Mouse (Mus musculus) heart, embryonic 11.5 days (tissue): ENCODE data around the gene Itga2. TPM values are rescaled to one million over a fixed set of nuclear protein-coding genes. Genes with fewer than 3 reads are reported as not detected.
A peak's percentile ranks its signal among the peaks of the same experiment; 100 is the strongest.

Experiments used
- ATAC-seq: fragments of 200-750 bp; cut with Nextera tagmentation; replicated peaks from 2 replicates; pipeline ENCODE4 v1.8.0; 2017; ENCODE audit warnings: moderate library complexity; ENCODE audit not compliant: insufficient number of reproducible peaks, low FRiP score, low TSS enrichment
- H3K27ac ChIP-seq: fragments of 300-500 bp; sonication (generic); 2 replicates; pipeline ENCODE4 v1.5.1; 2014; ENCODE audit warnings: mild to moderate bottlenecking, low read depth, low read length
- H3K27me3 ChIP-seq: fragments of 300-500 bp; sonication (generic); 2 replicates; pipeline ENCODE4 v1.6.1; 2014; ENCODE audit warnings: mild to moderate bottlenecking, low read length, mixed read lengths; ENCODE audit not compliant: control insufficient read depth, insufficient read depth
- H3K36me3 ChIP-seq: fragments of 300-500 bp; sonication (generic); 2 replicates; pipeline ENCODE4 v1.6.1; 2014; ENCODE audit warnings: mild to moderate bottlenecking, low read length, moderate library complexity, mixed read lengths; ENCODE audit not compliant: control insufficient read depth, insufficient read depth
- H3K4me1 ChIP-seq: fragments of 300-500 bp; sonication (generic); 2 replicates; pipeline ENCODE4 v1.6.1; 2014; ENCODE audit warnings: low read length; ENCODE audit not compliant: control insufficient read depth, insufficient read depth
- H3K4me2 ChIP-seq: fragments of 300-500 bp; sonication (generic); 2 replicates; pipeline ENCODE4 v1.6.1; 2014; ENCODE audit warnings: mild to moderate bottlenecking, moderate library complexity
- H3K4me3 ChIP-seq: fragments of 300-500 bp; sonication (generic); 2 replicates; pipeline ENCODE4 v1.5.1; 2014; ENCODE audit warnings: low read depth, low read length
- H3K9ac ChIP-seq: fragments of 300-500 bp; sonication (generic); 2 replicates; pipeline ENCODE4 v1.6.1; 2014; ENCODE audit warnings: mild to moderate bottlenecking, low read depth, low read length, moderate library complexity
- H3K9me3 ChIP-seq: fragments of 300-500 bp; sonication (generic); replicated peaks from 2 replicates; pipeline ENCODE4 v1.6.1; 2016; ENCODE audit warnings: low read length; ENCODE audit not compliant: control insufficient read depth
- WGBS: fragments of 180-500 bp; shearing (Covaris S2); extraction: QIAGEN DNeasy Blood & Tissue Kit; methylation state at CpG from one replicate; pipeline ENCODE4 v1.1.7; 2014; ENCODE audit not compliant: insufficient replicate concordance; 5-methylcytosine and 5-hydroxymethylcytosine counted together
- polyA plus RNA-seq: library from polyadenylated mRNA; unstranded; fragments of >200 nt; fragmentation: Nextera tagmentation; extraction: Ambion mirVana; gene quantifications from 2 replicates; pipeline ENCODE4 v1.2.1, GENCODE M21; 2014

The Itga2 gene
- polyA plus RNA-seq, 1 experiment from 2014 or later = 2.9 TPM

DNA sequence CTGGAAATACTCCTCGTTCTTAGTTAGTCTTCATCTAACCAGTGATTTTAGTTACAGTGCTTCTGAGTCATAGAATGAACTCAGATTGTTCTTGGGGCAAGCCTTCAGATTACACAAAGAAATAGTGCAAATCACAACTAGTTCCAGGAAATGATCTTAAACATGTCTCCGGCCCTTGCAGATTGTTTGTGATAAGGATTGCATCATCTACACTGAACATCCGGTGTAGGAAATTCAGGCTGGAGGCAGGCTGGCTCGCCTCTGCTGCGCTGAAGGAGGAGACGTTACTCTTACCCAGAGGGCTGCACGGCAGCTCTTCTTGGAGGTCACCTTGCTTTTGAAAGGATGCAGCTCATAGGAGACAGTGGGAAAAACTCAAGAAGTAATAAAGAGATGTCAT, 36.0 kb downstream of the Itga2 start:
- Histone ChIP-seq H3K9me3 (no peaks in the 10 kb centered on the region), H3K9ac (no peak overlapping the region), H3K4me1 (no peaks in the 10 kb centered on the region), H3K27ac (no peak overlapping the region), H3K4me3 (no peak overlapping the region), H3K27me3 (no peaks in the 10 kb centered on the region), H3K36me3 (no peaks in the 10 kb centered on the region), H3K4me2 (no peak overlapping the region)
- no peak for ATAC-seq
- 49% methylated on average over 7 of the region's 7 CpGs for WGBS

DNA sequence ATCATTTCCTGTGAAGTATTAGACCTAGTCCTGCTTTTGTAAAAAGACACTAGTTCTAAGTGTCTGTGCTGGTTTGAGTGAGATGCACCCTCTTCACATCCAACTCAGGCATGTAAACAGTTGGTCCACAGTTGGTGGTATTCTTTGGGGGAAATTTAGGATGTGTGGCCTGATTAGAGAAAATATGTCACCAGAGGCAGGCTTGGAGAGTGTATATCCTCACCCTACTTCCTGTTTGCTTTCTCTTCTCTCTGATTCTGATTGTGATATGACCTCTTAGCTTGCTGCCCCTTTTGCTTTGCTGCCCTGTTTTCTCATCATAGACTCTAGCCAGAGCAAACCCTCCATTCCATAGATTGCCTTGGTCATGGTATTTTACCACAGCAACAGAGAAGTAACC, 37.2 kb downstream of the Itga2 start:
- H3K4me2 ChIP-seq = no peak overlapping the region
- H3K4me3 ChIP-seq = no peak overlapping the region
- H3K27ac ChIP-seq = no peak overlapping the region
- H3K27me3 ChIP-seq = no peaks in the 10 kb centered on the region
- H3K9me3 ChIP-seq = no peaks in the 10 kb centered on the region
- no peak for ATAC-seq
- no peak overlapping the region for H3K9ac ChIP-seq
- no peaks in the 10 kb centered on the region for H3K4me1 ChIP-seq
- no peaks in the 10 kb centered on the region for H3K36me3 ChIP-seq

DNA sequence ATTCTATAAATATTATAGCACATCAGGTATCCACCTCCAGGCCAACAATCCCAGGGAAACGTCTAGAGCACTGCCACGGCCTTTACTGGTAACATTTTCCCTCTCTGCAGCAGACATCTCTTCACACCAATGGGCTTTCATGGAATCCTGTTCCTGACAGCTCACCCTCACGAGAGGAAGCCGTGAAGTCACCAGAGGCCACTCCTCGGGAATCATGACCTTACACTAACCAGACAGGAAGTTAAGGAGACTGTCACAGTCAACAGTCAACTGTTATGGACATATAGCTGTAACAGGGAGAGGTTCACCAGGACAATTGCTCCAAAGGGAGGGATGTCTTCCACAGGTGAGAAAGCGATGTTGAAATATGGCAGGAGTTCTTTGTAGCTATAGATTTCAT, 40.2 kb downstream of the Itga2 start:
- H3K9ac ChIP-seq = no peak overlapping the region
- no peak overlapping the region for H3K4me2 ChIP-seq
- 50% methylated on average over 6 of the region's 6 CpGs for WGBS
- peak; percentile 52; the same call in 1 of the 2 replicates for ATAC-seq
- H3K36me3 ChIP-seq = no peaks in the 10 kb centered on the region
- no peaks in the 10 kb centered on the region for H3K27me3 ChIP-seq
- H3K9me3 ChIP-seq = no peaks in the 10 kb centered on the region
- no peaks in the 10 kb centered on the region for H3K4me1 ChIP-seq
- H3K27ac ChIP-seq = peak overlapping the region; percentile 42
- H3K4me3 ChIP-seq = no peak overlapping the region

DNA sequence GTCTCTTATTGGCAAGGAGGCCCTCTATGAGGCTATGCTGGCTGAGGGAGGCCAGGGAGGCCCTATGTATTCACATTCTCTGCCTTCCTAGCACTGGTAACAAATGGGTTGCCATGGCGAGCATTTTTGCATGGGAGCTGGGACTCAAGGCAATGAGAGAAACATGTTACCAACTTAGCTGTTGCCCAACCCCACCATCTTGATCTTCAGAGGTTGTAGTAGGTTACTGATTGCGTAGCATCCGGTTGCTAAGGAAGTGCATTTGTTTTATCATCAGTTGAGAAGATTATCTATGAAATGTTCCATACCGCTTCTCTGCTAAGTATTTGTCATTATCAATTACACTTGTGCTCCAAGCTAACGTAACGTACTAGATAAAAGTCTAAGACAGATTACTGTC, 44.2 kb downstream of the Itga2 start:
- no peak for ATAC-seq
- Histone ChIP-seq H3K9me3 (no peaks in the 10 kb centered on the region), H3K36me3 (no peaks in the 10 kb centered on the region), H3K4me2 (no peak overlapping the region), H3K27me3 (no peaks in the 10 kb centered on the region), H3K4me3 (no peak overlapping the region), H3K4me1 (no peaks in the 10 kb centered on the region), H3K9ac (no peak overlapping the region), H3K27ac (no peak overlapping the region)
- 64% methylated on average over 6 of the region's 6 CpGs for WGBS

DNA sequence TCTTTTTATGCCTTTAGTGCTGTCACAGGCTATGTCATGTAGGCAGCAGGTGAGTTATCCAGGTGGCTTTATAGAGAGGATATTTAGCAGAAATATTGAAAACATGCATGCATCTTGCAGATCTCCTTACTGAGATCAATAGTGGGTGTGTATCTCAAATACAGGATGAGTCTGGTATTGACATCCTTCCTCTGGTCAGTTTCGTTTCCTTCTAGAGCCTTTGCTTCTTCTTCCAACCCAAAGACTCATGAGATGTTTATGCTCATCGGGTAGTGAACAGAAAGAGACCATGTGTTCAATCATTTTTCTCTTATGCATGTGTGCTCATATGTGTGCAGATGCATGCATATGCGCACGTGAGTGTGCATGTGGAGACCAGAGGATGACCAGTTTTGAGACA, 44.6 kb downstream of the Itga2 start:
- Histone ChIP-seq H3K36me3 (no peaks in the 10 kb centered on the region), H3K4me1 (no peaks in the 10 kb centered on the region), H3K4me2 (no peak overlapping the region), H3K27me3 (no peaks in the 10 kb centered on the region), H3K4me3 (no peak overlapping the region), H3K27ac (no peak overlapping the region), H3K9ac (no peak overlapping the region), H3K9me3 (no peaks in the 10 kb centered on the region)
- WGBS = 87% methylated on average over 4 of the region's 4 CpGs
- ATAC-seq = no peak

DNA sequence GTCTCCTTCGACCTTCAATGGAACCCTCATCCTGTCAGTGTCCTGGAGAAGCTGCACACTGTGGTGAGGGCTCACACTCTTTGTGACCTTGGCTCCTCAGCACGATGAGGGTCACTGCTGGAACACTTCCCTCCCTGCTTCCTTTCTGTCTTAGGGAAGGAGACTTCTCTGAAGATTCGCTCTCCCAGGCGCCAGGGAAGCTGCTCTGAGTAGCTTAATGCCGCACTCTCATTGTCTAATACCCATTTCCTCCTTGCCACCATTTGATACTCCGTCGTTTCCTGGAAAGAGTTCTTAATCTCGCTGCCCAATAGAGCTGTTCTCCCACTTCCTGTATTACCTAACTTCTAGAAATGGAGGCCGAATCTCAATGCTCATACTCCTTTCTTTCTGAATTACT, 46.7 kb downstream of the Itga2 start:
- H3K9ac ChIP-seq = no peak overlapping the region
- H3K4me1 ChIP-seq = no peaks in the 10 kb centered on the region
- H3K4me3 ChIP-seq = no peak overlapping the region
- H3K4me2 ChIP-seq = no peak overlapping the region
- no peaks in the 10 kb centered on the region for H3K9me3 ChIP-seq
- no peaks in the 10 kb centered on the region for H3K27me3 ChIP-seq
- H3K27ac ChIP-seq = 0 out of 2 replicates have a peak overlapping the region, but pooled peaks have one; percentile 29
- ATAC-seq = no peak
- H3K36me3 ChIP-seq = no peaks in the 10 kb centered on the region
- 44% methylated on average over 9 of the region's 9 CpGs for WGBS

DNA sequence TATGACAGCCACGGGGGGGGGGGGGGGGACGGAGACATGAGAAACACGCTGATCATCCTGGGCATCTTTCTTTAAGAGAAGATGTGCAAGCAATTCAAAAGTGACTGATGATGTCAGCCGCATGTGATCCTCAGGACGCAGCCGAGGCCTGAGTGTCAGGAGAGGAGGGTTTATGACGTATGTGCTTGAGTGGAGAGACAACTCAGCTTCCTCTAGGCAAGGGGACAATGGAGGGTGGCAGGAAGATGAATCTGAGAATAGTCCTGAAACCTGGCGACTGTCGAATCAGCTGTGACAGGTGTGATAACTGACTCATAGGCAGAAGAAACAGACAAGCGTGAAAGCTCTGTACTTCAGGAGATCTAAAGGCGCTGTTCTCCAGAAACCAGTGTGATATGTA, 53.2 kb downstream of the Itga2 start:
- 77% methylated on average over 11 of the region's 11 CpGs for WGBS
- H3K4me1 ChIP-seq = no peaks in the 10 kb centered on the region
- no peak overlapping the region for H3K9ac ChIP-seq
- no peak overlapping the region for H3K27ac ChIP-seq
- ATAC-seq = no peak
- H3K27me3 ChIP-seq = no peaks in the 10 kb centered on the region
- H3K4me2 ChIP-seq = no peak overlapping the region
- no peaks in the 10 kb centered on the region for H3K36me3 ChIP-seq
- no peaks in the 10 kb centered on the region for H3K9me3 ChIP-seq
- no peak overlapping the region for H3K4me3 ChIP-seq

DNA sequence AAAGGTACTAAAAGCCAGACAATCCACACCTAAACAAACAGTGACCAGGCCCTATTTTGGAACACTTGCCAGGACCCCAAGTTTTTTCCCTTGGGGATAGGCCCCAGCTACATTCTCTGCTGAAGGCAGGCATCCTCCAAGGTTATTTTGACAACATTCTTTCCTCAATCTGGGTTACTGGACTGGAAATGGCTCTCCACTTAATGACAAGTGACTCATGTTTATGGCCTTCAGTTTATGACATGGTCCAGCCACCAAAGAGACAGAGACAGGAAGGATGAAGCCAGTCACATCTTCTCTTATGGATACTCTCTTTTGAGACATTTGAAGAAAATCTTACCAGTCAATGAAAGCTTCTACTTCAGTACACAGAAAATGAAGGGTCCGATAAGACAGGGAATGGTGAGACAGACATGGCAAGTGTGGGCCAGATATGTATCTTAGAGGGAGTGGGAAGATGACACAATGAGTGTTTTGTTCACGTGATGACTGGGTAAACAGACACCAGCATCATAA, 55.8 kb downstream of the Itga2 start:
- Histone ChIP-seq H3K4me3 (no peak overlapping the region), H3K9me3 (no peaks in the 10 kb centered on the region), H3K9ac (no peak overlapping the region), H3K36me3 (no peaks in the 10 kb centered on the region), H3K27me3 (no peaks in the 10 kb centered on the region), H3K4me1 (no peaks in the 10 kb centered on the region), H3K27ac (no peak overlapping the region), H3K4me2 (no peak overlapping the region)
- 76% methylated on average over 2 of the region's 2 CpGs for WGBS
- ATAC-seq = no peak

DNA sequence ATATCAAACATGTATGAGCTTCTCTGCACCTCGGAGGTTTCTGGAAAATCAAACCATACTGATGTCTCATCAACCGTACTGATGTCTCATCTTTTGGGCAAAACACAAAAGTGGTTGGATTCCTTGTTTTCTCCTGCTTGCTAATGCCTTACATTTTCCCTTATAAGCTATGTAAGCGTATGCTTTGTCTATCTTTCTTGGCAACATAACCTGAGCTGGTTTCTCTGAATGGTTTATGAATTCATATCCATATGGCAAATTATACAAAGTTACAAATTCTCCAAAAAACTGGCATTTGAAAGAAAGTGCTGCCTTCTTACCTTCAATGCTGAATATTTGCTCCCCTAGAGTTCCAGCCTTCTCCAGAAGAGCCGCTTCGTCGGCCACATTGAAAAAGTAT, 57.2 kb downstream of the Itga2 start:
- H3K4me1 ChIP-seq = no peaks in the 10 kb centered on the region
- no peak overlapping the region for H3K27ac ChIP-seq
- H3K9me3 ChIP-seq = 0 out of 2 replicates have a peak, but pooled peaks cover under 1% of the 10 kb centered on the region
- no peak for ATAC-seq
- no peak overlapping the region for H3K4me3 ChIP-seq
- no peak overlapping the region for H3K9ac ChIP-seq
- WGBS = 87% methylated on average over 6 of the region's 6 CpGs
- H3K36me3 ChIP-seq = no peaks in the 10 kb centered on the region
- no peak overlapping the region for H3K4me2 ChIP-seq
- H3K27me3 ChIP-seq = no peaks in the 10 kb centered on the region
